Mouse (Mus musculus): Measurements from ENCODE around the gene Upk2. TPM values are rescaled to one million over a fixed set of nuclear protein-coding genes. Genes with fewer than 3 reads are reported as not detected.
A peak's percentile ranks its signal among the peaks of the same experiment; 100 is the strongest.
"Not testable (repeated sequence)": the region's sequence is repeated elsewhere in the genome, so short reads cannot be mapped to it uniquely, and the experiment has no call there.

Upk2 gene
- polyA plus RNA-seq, 1 experiment from 2014 or later, result not detected

DNA sequence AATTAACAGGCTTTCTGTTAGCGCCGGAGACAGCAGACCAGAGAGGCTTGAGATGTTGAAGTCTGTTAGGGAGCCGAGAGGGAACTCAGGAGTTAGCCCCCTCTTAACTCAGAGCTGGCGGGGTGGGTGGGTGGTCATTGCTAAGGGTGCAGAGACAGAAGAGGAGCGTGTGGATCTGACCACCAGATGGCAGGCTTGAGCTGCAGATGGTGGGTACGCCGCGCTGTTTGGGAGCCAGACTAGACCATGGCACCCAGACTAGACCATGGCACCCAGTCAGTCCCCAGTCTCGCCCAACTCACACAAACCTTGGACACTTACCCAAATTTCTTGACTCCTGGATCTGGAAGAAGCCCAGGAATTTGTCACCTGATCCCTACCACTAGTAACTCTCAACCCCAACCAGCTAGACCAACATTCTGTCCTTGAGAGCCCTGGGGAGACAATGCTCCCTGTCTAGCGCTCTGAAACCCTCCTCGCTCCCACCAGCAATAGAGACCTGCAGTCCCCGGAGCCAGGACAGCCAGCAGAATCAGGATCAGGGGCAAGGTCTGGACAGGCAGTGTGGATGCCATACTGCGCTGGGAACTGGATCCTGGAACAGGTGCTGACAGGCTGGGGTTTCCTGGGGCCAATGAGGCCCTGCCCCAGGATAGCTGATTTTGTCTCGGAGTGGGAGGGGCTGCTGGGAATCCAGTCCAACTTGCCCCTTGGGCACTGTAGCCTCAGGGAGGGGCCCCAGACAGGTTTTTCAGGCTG, 465 bp downstream of the Upk2 start:
- no peak overlapping the region for H3K9ac ChIP-seq
- H3K27me3 ChIP-seq, result peaks cover 48% of the 10 kb centered on the region
- WGBS (ENCODE audit: insufficient replicate concordance), result 13% methylated on average over 14 of the region's 14 CpGs
- H3K4me3 ChIP-seq (replicated peaks), result no peak overlapping the region
- H3K4me1 ChIP-seq (replicated peaks), result no peaks in the 10 kb centered on the region
- H3K9me3 ChIP-seq (replicated peaks), result no peaks in the 10 kb centered on the region
- H3K4me2 ChIP-seq, result no peak overlapping the region
- H3K27ac ChIP-seq (replicated peaks), result no peak overlapping the region
- peak; percentile 37; the same call in 1 of the 2 replicates for ATAC-seq (ENCODE audit: insufficient read depth)
- no peaks in the 10 kb centered on the region for H3K36me3 ChIP-seq (replicated peaks)

- no peak overlapping the region for H3K4me3 ChIP-seq (replicated peaks)
- H3K4me2 ChIP-seq, result no peak overlapping the region
- no peaks in the 10 kb centered on the region for H3K4me1 ChIP-seq (replicated peaks)
- H3K9ac ChIP-seq, result no peak overlapping the region
- no peak overlapping the region for H3K27ac ChIP-seq (replicated peaks)
- peaks cover 22% of the 10 kb centered on the region for H3K27me3 ChIP-seq
- H3K36me3 ChIP-seq (replicated peaks), result no peaks in the 10 kb centered on the region
- no peak for ATAC-seq (ENCODE audit: insufficient read depth)
- no peaks in the 10 kb centered on the region for H3K9me3 ChIP-seq (replicated peaks)
Observed at GRCm38 (mm10) chr9:44450387-44450786, 4.4 kb downstream of the Upk2 start.

GRCm38 (mm10) chr9:44444402-44445025, 10.3 kb downstream of the Upk2 start:
- not testable (repeated sequence) for H3K4me2 ChIP-seq; H3K27me3 ChIP-seq; H3K9ac ChIP-seq; H3K4me1 ChIP-seq (replicated peaks); H3K9me3 ChIP-seq (replicated peaks); H3K4me3 ChIP-seq (replicated peaks); H3K36me3 ChIP-seq (replicated peaks); ATAC-seq (ENCODE audit: insufficient read depth); H3K27ac ChIP-seq (replicated peaks)
- 66% methylated on average over 7 of the region's 7 CpGs for WGBS (ENCODE audit: insufficient replicate concordance)

- Histone ChIP-seq H3K27ac (replicated peaks) (no peak within 1 kb of the TSS), H3K4me3 (replicated peaks) (no peak within 1 kb of the TSS), H3K9me3 (replicated peaks) (no peaks in the 10 kb centered on the region), H3K27me3 (no peaks in the 10 kb centered on the region; the same call in 1 of the 2 replicates), H3K4me2 (no peak within 1 kb of the TSS), H3K9ac (no peak within 1 kb of the TSS), H3K4me1 (replicated peaks) (no peaks in the 10 kb centered on the region), H3K36me3 (replicated peaks) (no peaks in the 10 kb centered on the region)
- no peak for ATAC-seq (ENCODE audit: insufficient read depth)
- 70% methylated on average over 19 of the region's 19 CpGs for WGBS (ENCODE audit: insufficient replicate concordance)
Observed at GRCm38 (mm10) chr9:44440961-44441360, 13.8 kb downstream of the Upk2 start, which contains the start of gene Foxr1. Gene Foxr1 (minus strand): TSS chr9:44441136.

- no peaks in the 10 kb centered on the region for H3K36me3 ChIP-seq (replicated peaks)
- H3K4me1 ChIP-seq (replicated peaks), result no peaks in the 10 kb centered on the region
- peaks cover 5% of the 10 kb centered on the region; the same call in 1 of the 2 replicates for H3K27me3 ChIP-seq
- H3K4me2 ChIP-seq, result no peak overlapping the region
- 12% methylated on average over 6 of the region's 6 CpGs for WGBS (ENCODE audit: insufficient replicate concordance)
- H3K9me3 ChIP-seq (replicated peaks), result no peaks in the 10 kb centered on the region
- H3K9ac ChIP-seq, result no peak overlapping the region
- ATAC-seq (ENCODE audit: insufficient read depth), result no peak
- no peak overlapping the region; the same call in 1 of the 2 replicates for H3K27ac ChIP-seq (replicated peaks)
- H3K4me3 ChIP-seq (replicated peaks), result no peak overlapping the region
Observed at GRCm38 (mm10) chr9:44435747-44436146, 19.0 kb downstream of the Upk2 start.

DNA sequence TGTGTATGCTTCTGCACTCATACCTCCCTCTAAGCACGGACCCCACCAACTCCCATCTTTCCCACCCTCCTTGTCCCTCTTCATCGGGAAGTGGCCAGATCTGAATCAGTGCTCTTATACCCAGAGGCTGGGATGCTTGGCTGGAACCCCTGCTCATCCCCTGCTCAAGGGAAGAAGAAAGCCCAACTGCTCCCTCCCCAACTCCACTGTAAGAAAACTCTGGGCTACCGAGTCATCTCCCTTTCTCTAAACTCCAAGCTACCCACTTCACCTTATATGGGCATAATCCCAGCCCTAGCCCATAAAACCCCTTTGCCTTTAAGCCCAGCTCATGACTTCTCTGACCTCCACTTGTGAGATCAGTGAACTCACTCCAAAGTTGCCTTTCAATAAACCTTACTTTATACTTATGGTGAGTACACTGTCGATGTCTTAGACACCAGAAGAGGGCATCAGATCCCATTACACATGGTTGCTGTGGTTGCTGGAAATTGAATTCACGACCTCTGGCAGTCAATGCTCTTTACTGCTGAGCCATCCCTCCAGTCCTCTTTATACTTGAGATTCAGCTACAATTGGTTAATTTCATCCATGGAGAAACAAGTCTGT, 22.1 kb downstream of the Upk2 start:
- no peak for ATAC-seq (ENCODE audit: insufficient read depth)
- Histone ChIP-seq H3K4me2 (no peak overlapping the region), H3K27ac (replicated peaks) (no peak overlapping the region), H3K36me3 (replicated peaks) (no peaks in the 10 kb centered on the region), H3K4me3 (replicated peaks) (no peak overlapping the region), H3K27me3 (peaks cover 5% of the 10 kb centered on the region; the same call in 1 of the 2 replicates), H3K9me3 (replicated peaks) (no peaks in the 10 kb centered on the region), H3K9ac (no peak overlapping the region), H3K4me1 (replicated peaks) (no peaks in the 10 kb centered on the region)
- WGBS (ENCODE audit: insufficient replicate concordance), result 36% methylated on average over 5 of the region's 5 CpGs

DNA sequence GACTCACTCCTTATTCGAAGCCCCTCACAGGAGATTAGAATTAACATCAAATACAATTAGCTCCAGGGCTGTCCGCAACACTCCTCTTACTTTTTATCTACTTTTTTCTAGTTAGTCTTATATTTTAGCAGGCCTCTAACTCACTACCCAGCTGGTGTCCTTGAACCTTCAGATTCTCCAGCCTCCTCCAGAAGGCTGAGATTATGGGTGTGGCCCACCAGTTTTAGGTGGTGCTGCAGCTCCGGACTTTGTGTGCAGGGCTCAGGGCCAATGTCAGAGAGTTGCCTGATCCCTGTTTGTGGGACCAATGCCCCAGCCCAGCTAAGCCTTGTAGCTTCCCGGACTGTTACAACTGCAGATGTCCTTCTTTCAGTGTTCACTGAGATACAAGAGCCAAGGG, 31.2 kb downstream of the Upk2 start:
- H3K9ac ChIP-seq, result no peak overlapping the region
- no peak overlapping the region for H3K4me2 ChIP-seq
- no peak overlapping the region for H3K4me3 ChIP-seq (replicated peaks)
- H3K9me3 ChIP-seq (replicated peaks), result no peaks in the 10 kb centered on the region
- no peaks in the 10 kb centered on the region for H3K36me3 ChIP-seq (replicated peaks)
- no peak overlapping the region for H3K27ac ChIP-seq (replicated peaks)
- ATAC-seq (ENCODE audit: insufficient read depth), result no peak
- peaks cover 4% of the 10 kb centered on the region for H3K4me1 ChIP-seq (replicated peaks)
- H3K27me3 ChIP-seq, result no peaks in the 10 kb centered on the region
- WGBS (ENCODE audit: insufficient replicate concordance), result 56% methylated on average over 4 of the region's 4 CpGs

DNA sequence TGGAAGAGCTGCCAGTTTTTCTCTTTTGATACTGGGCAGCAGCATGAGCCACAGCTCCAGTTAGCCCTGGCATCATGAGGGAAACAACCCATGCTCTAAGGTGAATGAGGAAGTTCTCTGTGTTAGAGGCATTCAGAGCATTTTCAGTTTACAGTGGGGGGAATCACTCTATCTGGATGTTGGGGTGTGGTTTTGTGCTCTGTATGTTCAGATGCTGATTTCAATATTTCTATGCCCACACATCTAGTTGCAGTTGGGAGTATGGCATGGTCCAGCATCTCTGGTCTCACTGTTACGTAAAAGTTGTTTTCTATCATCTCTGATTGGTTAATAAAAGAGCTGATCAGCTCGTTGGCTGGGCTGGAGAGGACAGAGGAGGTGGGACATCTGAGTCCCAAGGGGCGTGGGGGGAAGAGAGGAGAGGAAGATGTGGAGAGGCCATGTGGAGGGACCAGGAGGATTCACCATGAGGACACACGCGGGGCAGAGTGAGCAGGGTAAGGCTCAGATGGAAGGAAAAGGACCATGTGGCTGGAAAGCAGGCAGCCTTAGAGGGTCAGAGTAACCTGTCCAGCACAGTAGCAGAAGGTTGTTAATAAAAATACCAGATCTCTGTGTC, 34.4 kb downstream of the Upk2 start:
- no peak for ATAC-seq (ENCODE audit: insufficient read depth)
- Histone ChIP-seq H3K9me3 (replicated peaks) (no peaks in the 10 kb centered on the region), H3K4me2 (no peak overlapping the region), H3K4me3 (replicated peaks) (no peak overlapping the region), H3K27ac (replicated peaks) (no peak overlapping the region), H3K9ac (no peak overlapping the region), H3K4me1 (replicated peaks) (peaks cover 24% of the 10 kb centered on the region), H3K36me3 (replicated peaks) (peaks cover 8% of the 10 kb centered on the region; the same call in 1 of the 2 replicates), H3K27me3 (no peaks in the 10 kb centered on the region)
- WGBS (ENCODE audit: insufficient replicate concordance), result 54% methylated on average over 5 of the region's 5 CpGs

GRCm38 (mm10) chr9:44419730-44420129, 35.0 kb downstream of the Upk2 start:
- WGBS (ENCODE audit: insufficient replicate concordance), result 75% methylated on average over 9 of the region's 9 CpGs
- H3K9ac ChIP-seq; ATAC-seq (ENCODE audit: insufficient read depth); H3K27me3 ChIP-seq; H3K9me3 ChIP-seq (replicated peaks); H3K4me2 ChIP-seq; H3K4me3 ChIP-seq (replicated peaks); H3K27ac ChIP-seq (replicated peaks): not testable (repeated sequence)
- H3K36me3 ChIP-seq (replicated peaks), result peaks cover 12% of the 10 kb centered on the region
- peaks cover 24% of the 10 kb centered on the region for H3K4me1 ChIP-seq (replicated peaks)

- peaks cover 21% of the 10 kb centered on the region for H3K36me3 ChIP-seq (replicated peaks)
- peak within 1 kb of the TSS; percentile 89 for H3K4me3 ChIP-seq (replicated peaks)
- H3K27ac ChIP-seq (replicated peaks), result peak within 1 kb of the TSS; percentile 81
- ATAC-seq (ENCODE audit: insufficient read depth), result no peak
- H3K9ac ChIP-seq, result peak within 1 kb of the TSS; percentile 85
- peaks cover 24% of the 10 kb centered on the region for H3K4me1 ChIP-seq (replicated peaks)
- H3K9me3 ChIP-seq (replicated peaks), result no peaks in the 10 kb centered on the region
- WGBS (ENCODE audit: insufficient replicate concordance), result 67% methylated on average over 14 of the region's 14 CpGs
- no peaks in the 10 kb centered on the region for H3K27me3 ChIP-seq
- peak within 1 kb of the TSS; percentile 86 for H3K4me2 ChIP-seq
Observed at GRCm38 (mm10) chr9:44418519-44419385, 36.0 kb downstream of the Upk2 start, which contains the start of gene Ccdc84. Gene Ccdc84 (minus strand): TSS chr9:44418569.

All from liver, embryonic 15.5 days (tissue).